Mouse (Mus musculus) lung, embryonic 14.5 days (tissue): ENCODE measurements at regions not wholly inside any gene's neighbourhood (a gene's known extent, or its start where the extent isn't known, plus 50 kb on each side); places are given as distances from the start of the nearest gene placed in this dataset.

ENCODE experiments used
- ATAC-seq: fragments of 200-750 bp; cut with Nextera tagmentation; 2 replicates; pipeline ENCODE4 v1.8.0; 2017; ENCODE audit warnings: mild to moderate bottlenecking, moderate TSS enrichment, moderate library complexity; ENCODE audit not compliant: insufficient read depth
- DNase-seq: peaks from one replicate; pipeline ENCODE4 v3.0.0-alpha.2; 2015
- H3K27ac ChIP-seq: fragments of 300-500 bp; sonication (generic); 2 replicates; pipeline ENCODE4 v1.5.1; 2014; ENCODE audit warnings: low read depth, mild to moderate bottlenecking, moderate library complexity
- H3K27me3 ChIP-seq: fragments of 300-500 bp; sonication (generic); 2 replicates; pipeline ENCODE4 v1.6.1; 2014; ENCODE audit warnings: low read length, control low read depth; ENCODE audit not compliant: insufficient read depth
- H3K36me3 ChIP-seq: fragments of 300-500 bp; sonication (generic); 2 replicates; pipeline ENCODE4 v1.6.1; 2014; ENCODE audit warnings: control low read depth; ENCODE audit not compliant: insufficient read depth
- H3K4me1 ChIP-seq: fragments of 300-500 bp; sonication (generic); 2 replicates; pipeline ENCODE4 v1.6.1; 2014; ENCODE audit warnings: antibody characterized with exemption, control low read depth; ENCODE audit not compliant: insufficient read depth
- H3K4me2 ChIP-seq: fragments of 300-500 bp; sonication (generic); 2 replicates; pipeline ENCODE4 v1.6.1; 2014; ENCODE audit warnings: mild to moderate bottlenecking
- H3K4me3 ChIP-seq: fragments of 300-500 bp; sonication (generic); 2 replicates; pipeline ENCODE4 v1.5.1; 2014; ENCODE audit warnings: low read depth, low read length
- H3K9ac ChIP-seq: fragments of 300-500 bp; sonication (generic); 2 replicates; pipeline ENCODE4 v1.6.1; 2014
- H3K9me3 ChIP-seq: fragments of 300-500 bp; sonication (generic); 2 replicates; pipeline ENCODE4 v1.6.1; 2016; ENCODE audit warnings: low read depth, low read length, control low read depth
- CTCF ChIP-seq: IDR thresholded peaks from 2 replicates; pipeline ENCODE4 v1.5.1; 2016; ENCODE audit warnings: antibody characterized with exemption, low read depth
- WGBS: fragments of 180-500 bp; shearing (Covaris S2); extraction: QIAGEN DNeasy Blood & Tissue Kit; methylation state at CpG from one replicate; pipeline ENCODE4 v1.1.7; 2014; 5-methylcytosine and 5-hydroxymethylcytosine counted together

DNA sequence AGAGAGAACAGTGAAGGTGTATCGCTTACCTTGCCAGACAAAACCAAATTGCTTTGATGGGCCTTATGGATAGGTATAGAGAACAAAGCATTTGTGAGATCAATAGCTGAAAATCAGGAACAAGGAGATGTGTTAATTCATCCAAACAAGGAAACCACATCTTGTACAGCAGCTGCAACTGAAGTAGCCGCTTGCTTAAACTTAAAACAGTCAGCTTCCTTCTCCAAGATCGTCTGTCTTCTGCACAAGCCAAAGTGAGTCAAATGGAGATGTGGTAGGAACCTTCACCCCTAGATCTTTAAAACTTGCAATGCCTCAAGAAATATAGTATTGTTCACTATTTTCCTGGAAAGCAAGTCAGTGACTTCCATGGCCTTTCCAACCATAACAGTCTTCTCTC lies 95.6 kb upstream of the Pcgf5 start:
- Histone ChIP-seq H3K4me1 (no peaks in the 10 kb centered on the region), H3K27me3 (no peaks in the 10 kb centered on the region), H3K36me3 (no peaks in the 10 kb centered on the region), H3K4me3 (no peak overlapping the region), H3K4me2 (no peak overlapping the region), H3K27ac (no peak overlapping the region), H3K9ac (no peak overlapping the region), H3K9me3 (no peaks in the 10 kb centered on the region)
- DNase-seq, result no peak
- TF ChIP-seq CTCF, result no peak
- 79% methylated on average over 3 of the region's 3 CpGs for WGBS
- ATAC-seq, result no peak

DNA sequence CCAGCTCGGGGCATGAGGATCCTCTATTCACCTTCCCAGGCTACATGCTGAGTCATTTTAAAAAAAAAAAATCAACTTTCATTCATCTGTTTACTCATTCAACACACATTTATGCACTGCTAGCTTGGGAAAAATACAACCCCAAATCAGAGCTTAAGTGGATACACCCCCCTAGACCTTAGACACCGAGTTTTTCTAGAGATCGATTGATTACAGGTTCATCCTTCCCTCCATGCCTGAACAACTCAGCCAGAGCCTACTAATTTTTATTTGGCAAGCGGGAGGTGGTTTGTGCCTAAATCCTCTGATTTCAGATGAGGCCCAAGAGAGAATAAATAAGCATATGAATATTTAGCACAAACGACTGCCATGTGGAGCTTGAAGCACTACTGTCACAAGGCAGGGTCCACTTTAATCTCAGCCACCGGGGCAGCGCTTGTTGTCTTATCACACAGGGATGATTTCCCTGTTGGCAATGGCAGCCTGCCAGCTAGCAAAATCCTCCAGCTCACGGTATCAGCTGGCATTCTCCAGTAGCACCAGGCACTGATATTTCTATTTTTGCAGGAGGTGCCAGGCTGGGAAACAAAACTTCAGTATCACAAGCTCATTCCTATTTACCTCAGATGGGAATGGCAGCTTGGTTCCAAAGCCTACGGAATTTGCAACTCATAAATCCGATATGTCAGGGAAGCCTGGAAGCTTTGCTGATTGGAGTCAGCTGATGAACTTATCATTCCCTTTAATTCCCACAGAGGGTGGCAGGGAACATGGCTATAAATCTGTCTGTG lies 90.2 kb upstream of the Pcgf5 start:
- Histone ChIP-seq H3K4me2 (no peak overlapping the region), H3K27ac (no peak overlapping the region), H3K4me3 (no peak overlapping the region), H3K4me1 (no peaks in the 10 kb centered on the region), H3K9me3 (no peaks in the 10 kb centered on the region), H3K36me3 (no peaks in the 10 kb centered on the region), H3K27me3 (no peaks in the 10 kb centered on the region), H3K9ac (no peak overlapping the region)
- DNase-seq (peak; percentile 17), ATAC-seq (no peak)
- no peak for TF ChIP-seq CTCF
- 45% methylated on average over 10 of the region's 10 CpGs for WGBS

DNA sequence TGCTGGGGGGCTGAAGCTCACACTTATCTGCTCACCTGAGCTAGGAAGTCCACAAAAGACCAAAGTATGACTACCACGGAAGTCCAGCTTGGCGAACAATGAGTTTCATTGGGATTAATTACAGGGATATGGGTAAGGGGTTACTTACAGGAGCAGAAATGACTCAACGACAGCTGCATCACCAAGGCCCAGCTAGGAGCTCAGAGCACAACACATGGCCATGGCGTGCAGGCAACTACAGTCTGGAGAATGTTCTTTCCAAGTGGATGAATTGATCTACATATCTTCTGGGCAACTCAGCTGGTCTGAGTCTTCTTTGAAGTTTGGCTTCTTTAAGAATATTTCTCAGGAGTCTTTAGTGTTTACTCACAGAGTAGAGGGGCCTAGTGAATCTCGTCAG lies 86.3 kb upstream of the Pcgf5 start:
- H3K4me2 ChIP-seq, result no peak overlapping the region
- H3K9me3 ChIP-seq, result no peaks in the 10 kb centered on the region
- no peak for TF ChIP-seq CTCF
- WGBS, result 81% methylated on average over 5 of the region's 5 CpGs
- no peaks in the 10 kb centered on the region for H3K4me1 ChIP-seq
- no peaks in the 10 kb centered on the region for H3K36me3 ChIP-seq
- no peak overlapping the region for H3K4me3 ChIP-seq
- ATAC-seq, result no peak
- no peak overlapping the region for H3K27ac ChIP-seq
- H3K9ac ChIP-seq, result no peak overlapping the region
- no peaks in the 10 kb centered on the region for H3K27me3 ChIP-seq
- no peak for DNase-seq

DNA sequence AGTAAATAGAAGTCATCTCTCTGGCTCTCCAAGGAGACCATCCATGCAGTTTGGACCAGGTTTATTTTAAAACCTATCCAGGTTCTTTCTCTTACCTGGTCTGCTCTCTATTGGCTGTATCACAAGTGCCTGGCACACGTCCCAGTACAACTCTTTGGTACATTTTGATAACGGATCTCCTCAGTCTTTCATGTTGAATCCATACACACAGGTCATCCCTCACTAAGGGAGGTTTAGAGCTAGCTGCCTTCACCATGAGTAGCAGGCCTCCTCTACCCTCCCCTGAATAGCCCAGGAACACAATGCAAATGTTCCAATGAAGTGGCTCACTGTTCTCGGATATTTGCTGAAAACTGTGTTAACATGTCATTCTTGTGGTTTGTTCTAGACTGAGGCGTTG lies 84.2 kb upstream of the Pcgf5 start:
- H3K36me3 ChIP-seq, result no peaks in the 10 kb centered on the region
- WGBS, result 40% methylated on average over 4 of the region's 4 CpGs
- no peak overlapping the region for H3K9ac ChIP-seq
- no peaks in the 10 kb centered on the region for H3K9me3 ChIP-seq
- H3K4me3 ChIP-seq, result no peak overlapping the region
- TF ChIP-seq CTCF, result no peak
- H3K4me1 ChIP-seq, result no peaks in the 10 kb centered on the region
- H3K4me2 ChIP-seq, result no peak overlapping the region
- DNase-seq (no peak), ATAC-seq (no peak)
- no peaks in the 10 kb centered on the region for H3K27me3 ChIP-seq
- no peak overlapping the region for H3K27ac ChIP-seq

DNA sequence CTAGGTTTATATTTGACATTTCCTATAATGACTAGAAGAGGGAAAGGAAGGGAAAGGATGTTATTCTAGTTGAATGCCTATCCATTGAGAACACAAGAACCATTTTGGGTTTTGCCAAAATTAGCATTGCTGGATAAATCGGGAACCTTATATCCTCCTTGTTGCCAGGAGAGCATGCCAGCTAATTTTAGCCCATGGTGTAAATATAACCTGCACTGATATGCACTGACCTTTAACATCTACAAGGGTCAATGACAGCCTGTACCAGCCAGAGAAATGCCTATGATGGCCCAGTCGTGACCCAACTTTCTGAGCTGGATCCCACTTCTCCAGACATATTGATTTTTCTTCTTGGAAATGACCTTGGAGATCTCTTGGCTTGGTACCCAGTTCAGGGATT lies 83.7 kb upstream of the Pcgf5 start:
- no peak overlapping the region for H3K4me2 ChIP-seq
- no peak overlapping the region for H3K4me3 ChIP-seq
- H3K9ac ChIP-seq, result no peak overlapping the region
- WGBS, result 76% methylated on average over 2 of the region's 2 CpGs
- no peak overlapping the region for H3K27ac ChIP-seq
- no peak for TF ChIP-seq CTCF
- no peaks in the 10 kb centered on the region for H3K27me3 ChIP-seq
- no peaks in the 10 kb centered on the region for H3K4me1 ChIP-seq
- ATAC-seq, result no peak
- DNase-seq, result no peak
- no peaks in the 10 kb centered on the region for H3K9me3 ChIP-seq
- no peaks in the 10 kb centered on the region for H3K36me3 ChIP-seq

DNA sequence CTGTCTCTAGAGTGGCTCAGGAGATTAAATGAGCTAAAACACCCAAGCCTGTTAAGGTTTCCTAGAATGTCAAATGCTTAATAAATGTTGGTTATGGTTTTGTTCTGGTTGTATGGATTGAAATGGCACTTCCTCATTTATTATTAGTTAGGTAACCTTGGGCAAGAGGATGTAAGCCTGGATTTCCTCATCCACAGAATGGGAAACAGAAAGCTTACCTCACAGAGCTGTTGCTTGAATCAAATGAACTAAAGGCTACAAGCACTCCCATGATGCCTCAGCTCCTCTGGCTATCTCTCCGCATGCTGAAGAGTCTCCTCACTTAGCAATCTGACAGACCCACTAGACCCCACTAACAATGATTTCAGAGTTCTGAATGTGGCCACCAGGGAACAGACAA lies 82.8 kb upstream of the Pcgf5 start:
- Histone ChIP-seq H3K4me1 (no peaks in the 10 kb centered on the region), H3K36me3 (no peaks in the 10 kb centered on the region), H3K4me3 (no peak overlapping the region), H3K9me3 (no peaks in the 10 kb centered on the region), H3K27me3 (no peaks in the 10 kb centered on the region), H3K4me2 (no peak overlapping the region), H3K27ac (no peak overlapping the region), H3K9ac (no peak overlapping the region)
- ATAC-seq, result no peak
- no peak for DNase-seq
- no peak for TF ChIP-seq CTCF
- WGBS, result 79% methylated on average over 1 of the region's 1 CpGs

DNA sequence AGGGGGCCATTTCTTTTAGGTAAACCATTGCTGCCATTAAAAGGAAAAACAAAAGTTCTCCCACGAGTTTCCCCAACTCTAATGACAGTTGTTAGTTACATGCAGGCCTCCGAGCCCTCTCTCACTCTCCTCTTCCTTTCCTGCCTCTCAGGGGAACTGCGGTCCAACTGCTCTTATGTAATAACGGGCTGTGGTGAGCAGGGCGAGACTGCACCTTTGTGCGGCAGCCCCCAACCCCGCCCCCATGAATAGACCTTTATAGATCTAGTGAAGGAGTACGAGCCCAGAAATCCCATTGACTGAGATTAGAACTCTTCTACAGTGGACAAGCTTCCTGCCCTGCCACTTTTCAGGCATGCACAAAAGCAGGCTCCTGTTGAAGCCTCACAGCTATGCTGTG lies 81.8 kb upstream of the Pcgf5 start:
- no peak for ATAC-seq
- Histone ChIP-seq H3K4me2 (no peak overlapping the region), H3K9me3 (no peaks in the 10 kb centered on the region), H3K4me1 (no peaks in the 10 kb centered on the region), H3K27ac (no peak overlapping the region), H3K36me3 (no peaks in the 10 kb centered on the region), H3K9ac (no peak overlapping the region), H3K4me3 (no peak overlapping the region), H3K27me3 (no peaks in the 10 kb centered on the region)
- TF ChIP-seq CTCF, result no peak
- DNase-seq, result no peak
- 63% methylated on average over 8 of the region's 8 CpGs for WGBS
